Mouse (Mus musculus): ENCODE data around the gene Sox1. TPM values are rescaled to one million over a fixed set of nuclear protein-coding genes. Genes with fewer than 3 reads are reported as not detected.

Sox1 gene
- polyA plus RNA-seq, 1 experiment from 2014 or later: not detected

DNA sequence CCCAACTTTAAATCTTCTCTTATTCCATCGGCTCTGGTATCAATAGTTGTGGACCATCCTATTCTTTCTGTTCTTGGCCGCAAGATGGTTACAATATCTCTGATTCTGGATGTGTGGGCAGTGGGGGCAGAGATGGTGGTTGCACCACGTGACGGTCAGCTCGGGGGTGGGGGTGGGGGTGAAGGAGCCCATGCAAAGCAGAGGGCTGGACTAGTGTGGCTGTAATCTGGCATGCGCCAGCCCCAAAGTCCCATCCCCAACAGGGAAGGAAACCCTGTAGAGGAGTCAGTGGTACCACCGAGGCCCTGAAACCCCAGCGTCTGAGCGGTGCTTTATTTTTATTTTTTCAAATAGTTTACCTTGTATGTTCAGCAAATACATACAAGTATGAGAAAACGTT, 12.9 kb downstream of the Sox1 start:
- Histone ChIP-seq H3K36me3 (ENCODE audit: control insufficient read depth, insufficient read depth, low read length) (no peaks in the 10 kb centered on the region), H3K27me3 (ENCODE audit: control insufficient read depth, insufficient read depth, low read depth, low read length) (peaks cover 65% of the 10 kb centered on the region), H3K27ac (ENCODE audit: low read length) (no peak overlapping the region), H3K9me3 (ENCODE audit: control insufficient read depth, low read length) (no peaks in the 10 kb centered on the region; the same call in 1 of the 2 replicates), H3K4me1 (replicated peaks; ENCODE audit: control insufficient read depth, insufficient read depth, low read length) (no peaks in the 10 kb centered on the region), H3K4me3 (ENCODE audit: low read length) (no peak overlapping the region), H3K4me2 (ENCODE audit: low read depth, low read length) (no peak overlapping the region), H3K9ac (ENCODE audit: low read length) (no peak overlapping the region)
- 18% methylated on average over 10 of the region's 10 CpGs for WGBS
- ATAC-seq (ENCODE audit: low read depth): no peak

DNA sequence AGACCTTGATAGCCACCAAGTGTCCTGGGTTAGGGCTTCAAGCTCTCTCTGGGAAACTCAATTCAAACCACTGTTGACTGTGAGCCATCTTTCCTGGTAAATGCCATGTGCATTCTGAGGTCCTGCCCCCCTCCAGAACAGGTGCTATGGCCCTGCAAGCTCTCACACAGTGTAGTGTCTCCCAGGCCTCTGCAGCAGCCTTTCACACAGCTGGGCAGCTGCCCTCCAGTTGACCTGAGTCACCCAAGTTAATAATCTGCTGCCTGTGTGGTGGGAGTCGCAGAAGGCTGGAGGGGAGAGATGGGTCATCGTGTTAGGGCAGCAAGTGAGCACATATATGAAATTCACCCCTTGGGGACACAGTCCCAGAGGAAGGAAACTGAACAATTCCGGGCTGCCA, 14.9 kb downstream of the Sox1 start:
- 46% methylated on average over 3 of the region's 3 CpGs for WGBS
- peaks cover 48% of the 10 kb centered on the region for H3K27me3 ChIP-seq (ENCODE audit: control insufficient read depth, insufficient read depth, low read depth, low read length)

DNA sequence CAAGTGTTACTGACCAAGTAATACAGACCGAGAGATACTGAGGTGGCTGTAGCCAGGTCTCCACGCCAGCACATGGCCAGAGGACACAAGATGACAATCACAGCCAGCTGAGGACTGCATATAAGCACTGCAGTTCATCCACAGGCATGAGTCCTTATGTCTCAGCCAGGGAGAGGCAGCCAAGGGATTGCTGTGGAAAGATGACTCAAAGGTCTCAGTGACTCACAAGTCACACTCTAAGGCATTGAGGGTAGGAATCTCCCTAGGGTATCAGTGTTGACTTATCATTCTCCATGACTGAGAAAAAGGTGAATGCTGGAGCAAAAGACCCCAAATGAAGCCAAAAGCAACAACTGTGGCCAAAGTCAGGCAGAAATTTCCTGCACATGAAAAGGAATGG, 22.0 kb downstream of the Sox1 start:
- Histone ChIP-seq H3K27me3 (ENCODE audit: control insufficient read depth, insufficient read depth, low read depth, low read length) (peaks cover 13% of the 10 kb centered on the region), H3K9ac (ENCODE audit: low read length) (no peak overlapping the region), H3K4me2 (ENCODE audit: low read depth, low read length) (no peak overlapping the region), H3K36me3 (ENCODE audit: control insufficient read depth, insufficient read depth, low read length) (no peaks in the 10 kb centered on the region), H3K9me3 (ENCODE audit: control insufficient read depth, low read length) (no peaks in the 10 kb centered on the region), H3K4me1 (replicated peaks; ENCODE audit: control insufficient read depth, insufficient read depth, low read length) (no peaks in the 10 kb centered on the region), H3K4me3 (ENCODE audit: low read length) (no peak overlapping the region), H3K27ac (ENCODE audit: low read length) (no peak overlapping the region)
- ATAC-seq (ENCODE audit: low read depth): no peak
- WGBS: 78% methylated on average over 2 of the region's 2 CpGs

More for the DNA sequence above, 14.9 kb downstream of the Sox1 start:
- H3K4me3 ChIP-seq (ENCODE audit: low read length): no peak overlapping the region
- H3K36me3 ChIP-seq (ENCODE audit: control insufficient read depth, insufficient read depth, low read length): no peaks in the 10 kb centered on the region
- no peak overlapping the region for H3K27ac ChIP-seq (ENCODE audit: low read length)
- no peak for ATAC-seq (ENCODE audit: low read depth)
- no peak overlapping the region for H3K4me2 ChIP-seq (ENCODE audit: low read depth, low read length)
- H3K9me3 ChIP-seq (ENCODE audit: control insufficient read depth, low read length): no peaks in the 10 kb centered on the region; the same call in 1 of the 2 replicates
- no peak overlapping the region for H3K9ac ChIP-seq (ENCODE audit: low read length)
- H3K4me1 ChIP-seq (replicated peaks; ENCODE audit: control insufficient read depth, insufficient read depth, low read length): no peaks in the 10 kb centered on the region

- peaks cover 20% of the 10 kb centered on the region for H3K27me3 ChIP-seq (ENCODE audit: control insufficient read depth, insufficient read depth, low read depth, low read length)
- H3K4me2 ChIP-seq (ENCODE audit: low read depth, low read length): no peak overlapping the region
- no peak overlapping the region for H3K4me3 ChIP-seq (ENCODE audit: low read length)
- no peaks in the 10 kb centered on the region for H3K4me1 ChIP-seq (replicated peaks; ENCODE audit: control insufficient read depth, insufficient read depth, low read length)
- H3K27ac ChIP-seq (ENCODE audit: low read length): no peak overlapping the region
- WGBS: 52% methylated on average over 2 of the region's 2 CpGs
- H3K9ac ChIP-seq (ENCODE audit: low read length): no peak overlapping the region
- no peak for ATAC-seq (ENCODE audit: low read depth)
- H3K36me3 ChIP-seq (ENCODE audit: control insufficient read depth, insufficient read depth, low read length): no peaks in the 10 kb centered on the region
- H3K9me3 ChIP-seq (ENCODE audit: control insufficient read depth, low read length): no peaks in the 10 kb centered on the region
Measured at GRCm38 (mm10) chr8:12420537-12420936, 25.4 kb downstream of the Sox1 start.

DNA sequence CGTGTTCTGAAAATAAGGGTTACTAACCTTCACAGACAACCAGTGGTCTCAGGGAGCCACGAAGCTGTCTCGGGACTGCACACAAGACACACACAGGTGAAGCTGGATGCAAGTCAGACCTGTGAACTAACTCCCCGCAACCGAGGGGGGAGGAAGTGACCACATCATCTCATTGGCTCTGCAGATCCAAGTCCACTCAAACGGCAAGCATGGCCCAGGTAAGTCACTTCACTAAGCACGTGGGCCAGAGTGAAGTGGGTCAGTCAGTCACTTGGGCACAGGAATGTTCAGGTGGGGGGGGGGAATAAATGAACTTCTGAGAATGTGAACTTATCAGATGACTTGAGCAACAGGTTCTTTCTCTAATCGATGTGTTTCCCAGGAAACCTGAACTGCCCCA, 30.8 kb downstream of the Sox1 start:
- 60% methylated on average over 8 of the region's 8 CpGs for WGBS
- Histone ChIP-seq H3K4me1 (replicated peaks; ENCODE audit: control insufficient read depth, insufficient read depth, low read length) (peaks cover 4% of the 10 kb centered on the region; the same call in 1 of the 2 replicates), H3K27ac (ENCODE audit: low read length) (no peak overlapping the region), H3K9ac (ENCODE audit: low read length) (no peak overlapping the region), H3K4me3 (ENCODE audit: low read length) (no peak overlapping the region), H3K4me2 (ENCODE audit: low read depth, low read length) (no peak overlapping the region), H3K27me3 (ENCODE audit: control insufficient read depth, insufficient read depth, low read depth, low read length) (peaks cover 61% of the 10 kb centered on the region), H3K9me3 (ENCODE audit: control insufficient read depth, low read length) (no peaks in the 10 kb centered on the region), H3K36me3 (ENCODE audit: control insufficient read depth, insufficient read depth, low read length) (no peaks in the 10 kb centered on the region)
- ATAC-seq (ENCODE audit: low read depth): no peak

- no peak overlapping the region for H3K9ac ChIP-seq (ENCODE audit: low read length)
- no peaks in the 10 kb centered on the region for H3K9me3 ChIP-seq (ENCODE audit: control insufficient read depth, low read length)
- no peak overlapping the region for H3K27ac ChIP-seq (ENCODE audit: low read length)
- peaks cover 76% of the 10 kb centered on the region for H3K27me3 ChIP-seq (ENCODE audit: control insufficient read depth, insufficient read depth, low read depth, low read length)
- no peak overlapping the region for H3K4me2 ChIP-seq (ENCODE audit: low read depth, low read length)
- no peak overlapping the region for H3K4me3 ChIP-seq (ENCODE audit: low read length)
- peaks cover 4% of the 10 kb centered on the region; the same call in 1 of the 2 replicates for H3K4me1 ChIP-seq (replicated peaks; ENCODE audit: control insufficient read depth, insufficient read depth, low read length)
- no peak for ATAC-seq (ENCODE audit: low read depth)
- 71% methylated on average over 9 of the region's 9 CpGs for WGBS
- no peaks in the 10 kb centered on the region for H3K36me3 ChIP-seq (ENCODE audit: control insufficient read depth, insufficient read depth, low read length)
Measured at GRCm38 (mm10) chr8:12427346-12427745, 32.3 kb downstream of the Sox1 start.

DNA sequence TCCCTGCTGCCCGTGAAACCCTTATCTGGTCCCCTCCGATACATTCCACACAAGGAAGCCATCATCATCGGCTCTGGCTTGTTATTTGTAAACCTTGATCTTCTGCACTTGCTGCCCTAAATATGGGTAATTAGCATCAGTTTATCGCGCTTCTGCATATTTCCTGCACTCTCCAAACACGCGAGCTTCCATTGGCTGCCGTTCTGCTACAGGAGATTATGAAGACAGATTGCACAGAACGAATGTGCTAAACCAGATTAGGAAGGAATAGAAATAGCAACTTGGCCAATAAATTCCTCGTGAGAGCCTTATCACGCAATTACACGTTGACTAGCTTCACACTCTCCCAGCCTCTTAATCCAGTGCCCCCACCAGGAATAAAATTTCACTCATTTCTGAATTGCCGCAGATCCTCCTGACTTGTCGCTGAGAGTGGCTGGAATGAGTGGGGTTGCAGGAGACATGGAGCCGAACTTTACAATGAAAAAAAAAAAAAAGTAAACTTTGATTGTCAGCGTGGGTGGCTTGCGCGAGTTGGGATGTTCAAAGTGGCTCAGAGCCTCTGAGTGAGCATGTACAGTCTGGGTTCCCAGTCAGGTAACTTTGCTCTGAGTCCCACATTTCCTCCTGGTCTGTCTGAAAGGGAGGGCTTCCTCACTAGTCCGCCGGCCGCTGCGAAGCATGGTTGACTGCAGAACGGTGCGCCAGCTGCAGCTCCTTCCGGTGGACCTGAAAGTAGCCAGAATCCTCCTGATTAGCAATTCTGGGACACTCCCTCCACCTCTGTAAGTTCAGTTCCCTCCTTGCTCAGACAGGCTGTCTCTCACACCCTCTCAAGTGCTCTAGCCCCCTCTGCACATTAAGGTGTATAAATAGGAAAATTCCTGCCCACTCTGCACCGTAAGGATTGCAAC, 33.0 kb downstream of the Sox1 start:
- H3K27me3 ChIP-seq (ENCODE audit: control insufficient read depth, insufficient read depth, low read depth, low read length): peaks cover 83% of the 10 kb centered on the region
- no peak for ATAC-seq (ENCODE audit: low read depth)
- H3K4me1 ChIP-seq (replicated peaks; ENCODE audit: control insufficient read depth, insufficient read depth, low read length): peaks cover 4% of the 10 kb centered on the region; the same call in 1 of the 2 replicates
- no peak overlapping the region for H3K4me3 ChIP-seq (ENCODE audit: low read length)
- H3K9me3 ChIP-seq (ENCODE audit: control insufficient read depth, low read length): no peaks in the 10 kb centered on the region
- no peak overlapping the region for H3K4me2 ChIP-seq (ENCODE audit: low read depth, low read length)
- no peaks in the 10 kb centered on the region for H3K36me3 ChIP-seq (ENCODE audit: control insufficient read depth, insufficient read depth, low read length)
- no peak overlapping the region for H3K9ac ChIP-seq (ENCODE audit: low read length)
- H3K27ac ChIP-seq (ENCODE audit: low read length): no peak overlapping the region
- WGBS: 15% methylated on average over 26 of the region's 26 CpGs

- Histone ChIP-seq H3K9me3 (ENCODE audit: control insufficient read depth, low read length) (no peaks in the 10 kb centered on the region), H3K9ac (ENCODE audit: low read length) (no peak overlapping the region), H3K27me3 (ENCODE audit: control insufficient read depth, insufficient read depth, low read depth, low read length) (peaks cover 88% of the 10 kb centered on the region), H3K27ac (ENCODE audit: low read length) (no peak overlapping the region), H3K36me3 (ENCODE audit: control insufficient read depth, insufficient read depth, low read length) (no peaks in the 10 kb centered on the region), H3K4me2 (ENCODE audit: low read depth, low read length) (no peak overlapping the region), H3K4me3 (ENCODE audit: low read length) (no peak overlapping the region), H3K4me1 (replicated peaks; ENCODE audit: control insufficient read depth, insufficient read depth, low read length) (peaks cover 4% of the 10 kb centered on the region; the same call in 1 of the 2 replicates)
- WGBS: 32% methylated on average over 5 of the region's 5 CpGs
- no peak for ATAC-seq (ENCODE audit: low read depth)
Measured at GRCm38 (mm10) chr8:12428931-12429330, 33.8 kb downstream of the Sox1 start.

GRCm38 (mm10) chr8:12429601-12430172, 34.6 kb downstream of the Sox1 start:
- Histone ChIP-seq H3K9ac (ENCODE audit: low read length) (no peak overlapping the region), H3K4me2 (ENCODE audit: low read depth, low read length) (no peak overlapping the region), H3K9me3 (ENCODE audit: control insufficient read depth, low read length) (no peaks in the 10 kb centered on the region), H3K27me3 (ENCODE audit: control insufficient read depth, insufficient read depth, low read depth, low read length) (peaks cover 85% of the 10 kb centered on the region), H3K36me3 (ENCODE audit: control insufficient read depth, insufficient read depth, low read length) (no peaks in the 10 kb centered on the region), H3K4me1 (replicated peaks; ENCODE audit: control insufficient read depth, insufficient read depth, low read length) (peaks cover 4% of the 10 kb centered on the region; the same call in 1 of the 2 replicates), H3K4me3 (ENCODE audit: low read length) (no peak overlapping the region), H3K27ac (ENCODE audit: low read length) (no peak overlapping the region)
- WGBS: 7% methylated on average over 9 of the region's 9 CpGs
- ATAC-seq (ENCODE audit: low read depth): no peak
